Mouse (Mus musculus): ENCODE measurements around the gene Nfatc2.

DNA sequence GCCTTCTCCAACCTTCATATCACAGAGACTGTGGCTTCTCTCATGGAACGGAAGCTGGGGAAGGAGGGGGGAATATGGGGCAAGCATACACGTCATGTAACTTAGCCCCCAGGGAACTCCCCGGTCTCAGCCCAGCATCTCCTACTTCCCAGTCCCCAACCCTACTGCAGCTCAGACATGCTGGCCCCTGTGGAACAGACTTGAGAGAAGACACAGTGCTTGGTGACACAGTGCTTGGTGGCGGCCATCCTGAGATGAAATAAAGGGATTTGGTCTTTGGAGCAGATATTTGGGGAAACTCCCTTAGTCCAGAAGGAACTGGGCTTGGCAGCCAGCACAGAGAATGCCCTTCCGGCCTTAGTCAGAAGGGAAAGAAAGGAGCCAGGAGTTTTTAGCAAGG lies 87.3 kb downstream of the Nfatc2 start:
- TF ChIP-seq POLR2A (IDR thresholded peaks at IDR 0.05; ENCODE audit: borderline replicate concordance, control insufficient read depth, low read depth, low read length) (no peak), CTCF (IDR thresholded peaks at IDR 0.05; ENCODE audit: control insufficient read depth, insufficient read depth, low read length) (no peak)

Measured in bone marrow, adult 2 months (tissue).